Mouse (Mus musculus): Measurements from ENCODE around the gene Gm28230.

Gm28230 gene

DNA sequence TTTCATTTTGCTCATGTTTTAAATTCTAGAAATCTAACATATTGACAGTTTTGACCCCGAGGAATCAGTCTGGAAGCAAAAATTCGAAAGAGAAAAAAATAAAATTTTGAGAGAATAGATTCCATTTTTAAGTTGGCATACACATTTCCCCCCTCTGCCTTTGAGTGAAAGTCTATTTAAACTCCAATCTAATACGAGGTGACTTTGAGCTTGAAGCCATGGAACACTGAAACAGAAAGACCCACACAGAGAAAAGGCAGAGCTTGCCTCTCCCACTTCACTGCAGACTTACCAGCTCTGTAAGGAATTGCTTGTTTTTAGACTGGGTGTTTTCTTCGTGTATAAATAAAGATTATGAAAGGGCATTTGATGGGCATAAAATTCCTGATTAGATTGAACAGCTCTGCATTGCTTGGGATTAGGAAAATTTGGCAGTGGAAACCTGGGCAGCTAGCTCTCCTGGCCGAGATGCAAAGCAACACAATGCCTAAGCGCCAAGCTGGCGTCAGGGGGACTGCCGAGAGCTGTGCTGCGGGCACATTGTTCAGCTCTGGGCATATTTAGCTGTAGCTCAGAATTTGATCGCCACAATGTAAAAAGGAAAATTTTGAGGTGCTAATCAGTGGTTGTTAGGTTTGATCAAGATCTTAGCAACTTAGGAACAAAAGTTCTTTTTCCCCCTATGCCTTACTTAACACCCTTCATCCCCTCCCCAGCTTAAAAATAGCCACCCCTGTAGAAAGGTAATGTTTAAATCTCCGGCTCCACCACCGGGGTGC, 37.5 kb upstream of the Gm28230 start:
- POLR2A ChIA-PET, result interaction anchor here in 2 of 4 experiments (0.5 to 1.8 kb wide), 8 partner anchors 11 to 45 kb away, joined by 3 to 6 read pairs (median 4); no protein-coding TSS in a partner anchor
- CTCF ChIA-PET, result interaction anchor here in 3 of 4 experiments (0.6 to 2.7 kb wide), 6 partner anchors 10 to 462 kb away, joined by 3 to 9 read pairs (median 3); partner anchors contain the start of genes Hoxd11 (in 1 of the 3), Hoxd3 (in 1 of the 3) and Hoxd4 (in 1 of the 3)

DNA sequence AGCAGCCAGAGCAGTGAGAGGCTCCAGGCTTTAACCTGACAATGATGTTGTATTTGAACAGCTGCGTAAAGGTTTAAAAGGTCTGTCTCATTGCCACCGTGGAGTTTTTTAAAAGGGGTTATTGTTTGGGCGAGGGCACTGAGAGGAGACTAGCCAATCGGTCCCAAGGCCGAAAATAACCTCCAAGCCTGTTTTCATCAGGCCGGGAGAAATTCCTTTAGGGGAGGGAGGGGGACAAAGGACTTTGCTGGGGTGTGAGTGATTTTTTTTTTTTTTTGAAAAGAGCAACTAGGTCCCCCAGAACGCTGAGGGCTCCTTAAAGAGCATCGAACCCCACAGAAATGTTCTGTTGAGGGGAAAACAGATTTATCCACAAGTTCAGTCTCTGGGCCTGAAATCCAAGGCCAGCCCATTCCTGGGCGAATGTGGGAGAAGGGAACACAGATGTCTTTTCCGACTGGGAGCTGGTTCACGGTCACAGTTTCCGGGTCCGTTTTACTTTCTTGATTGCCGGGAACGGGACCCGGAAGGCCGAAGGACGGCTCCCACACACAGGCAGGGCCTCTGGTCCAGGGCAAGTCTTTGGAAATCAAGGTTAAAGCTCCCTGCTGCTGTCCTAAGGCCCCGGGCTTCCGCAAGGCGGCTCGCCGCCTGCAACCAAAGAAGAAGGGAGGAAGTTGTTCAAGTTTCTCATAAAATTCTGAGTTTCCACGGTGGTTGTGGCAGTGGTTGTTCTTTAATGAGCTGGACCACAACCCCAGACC, 36.8 kb upstream of the Gm28230 start:
- ChIA-PET CTCF (interaction anchor here (0.6 to 2.7 kb wide), 8 partner anchors 11 to 461 kb away, joined by 3 to 9 read pairs (median 3); partner anchors contain the start of genes Hoxd11 (in 1 of the 4), Hoxd3 (in 1 of the 4) and Hoxd4 (in 1 of the 4)), POLR2A (interaction anchor here in 2 of 4 experiments (0.6 to 1.8 kb wide), 10 partner anchors 10 to 912 kb away, joined by 3 to 5 read pairs (median 3); partner anchors contain the start of genes Hoxd11 (in 1 of the 2) and Hoxd13 (in 1 of the 2))

DNA sequence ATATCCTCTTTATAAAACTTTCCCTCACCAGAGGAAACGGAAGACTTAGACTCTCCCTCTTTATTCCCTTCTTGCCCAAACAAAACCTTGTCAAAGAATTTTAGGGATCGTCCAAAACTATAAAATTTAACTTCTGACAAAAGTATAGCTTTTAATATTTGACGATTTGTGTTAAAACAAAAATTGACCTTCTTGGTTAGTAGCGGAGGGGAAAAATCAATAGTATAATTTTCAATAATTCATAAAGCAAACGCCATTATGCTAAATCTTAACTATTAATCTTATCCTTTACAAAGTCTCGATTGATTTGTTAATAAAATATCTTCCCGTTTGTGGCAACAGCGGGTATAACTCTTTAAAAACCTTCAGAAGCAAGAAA, 36.2 kb upstream of the Gm28230 start:
- ChIA-PET CTCF (interaction anchor here (0.6 to 2.7 kb wide), 8 partner anchors 10 to 460 kb away, joined by 3 to 8 read pairs (median 3); partner anchors contain the start of gene Hoxd11 (in 1 of the 4)), POLR2A (interaction anchor here (0.6 to 1.8 kb wide), 9 partner anchors 9 to 912 kb away, joined by 3 to 5 read pairs (median 3); partner anchors contain the start of genes Hoxd11 (in 1 of the 4) and Hoxd13 (in 1 of the 4))

DNA sequence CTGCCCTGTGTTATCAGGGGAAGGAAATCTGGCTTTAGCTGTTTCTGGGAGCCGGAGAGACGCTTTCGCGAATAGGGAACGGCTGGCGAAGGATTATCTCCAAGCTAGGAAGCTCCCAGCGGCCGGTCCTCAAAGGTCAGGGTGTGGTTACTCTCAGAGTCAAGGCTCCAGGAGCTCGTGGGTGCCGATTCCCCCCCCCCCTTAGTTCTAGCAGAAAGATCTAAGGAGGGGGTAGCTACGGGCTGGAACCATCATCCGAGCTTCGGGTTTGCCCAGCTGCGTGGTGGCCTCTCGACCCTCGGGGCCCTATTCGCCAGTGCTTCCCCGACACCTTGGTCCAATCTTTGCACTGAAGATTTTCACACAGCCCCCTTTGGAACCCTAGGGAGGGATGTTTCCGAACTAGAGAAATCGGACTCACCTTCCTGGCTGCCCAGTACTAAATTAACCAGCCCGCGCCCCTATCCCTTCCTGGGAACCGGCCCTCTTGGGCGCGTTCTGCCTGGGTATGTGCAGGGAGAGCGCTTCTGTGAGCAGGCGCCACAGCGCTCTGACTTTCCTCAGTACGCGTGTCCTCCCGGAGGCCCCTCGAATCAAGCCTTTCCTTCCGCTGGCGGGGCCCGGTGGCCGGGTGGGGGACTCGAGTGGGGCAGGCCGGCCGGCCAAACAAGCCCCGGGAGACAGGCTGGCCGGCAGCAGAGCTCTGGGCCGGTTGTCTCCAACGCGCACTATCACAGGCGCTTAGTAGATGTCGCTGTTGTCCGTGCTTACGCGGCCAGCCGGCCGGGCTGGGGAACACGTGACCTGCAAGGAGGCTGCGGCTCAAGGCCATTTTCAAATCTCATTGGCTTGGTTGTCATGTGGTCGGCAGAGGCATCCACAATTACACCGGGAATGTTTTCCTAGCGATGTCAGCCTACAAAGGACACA, 35.2 kb upstream of the Gm28230 start, which contains the start of gene Hoxd10:
TSS of gene Hoxd10 (plus strand) at position 903 of the 930 bp plus-strand sequence.
- POLR2A ChIA-PET, result interaction anchor here (0.5 to 1.4 kb wide), 9 partner anchors 10 to 929 kb away, joined by 3 to 6 read pairs (median 3); partner anchors contain the start of gene Hoxd11 (in 1 of the 4)
- CTCF ChIA-PET, result interaction anchor here in 3 of 4 experiments (0.6 to 2.7 kb wide), 15 partner anchors 9 to 1648 kb away, joined by 3 to 8 read pairs (median 3); partner anchors contain the start of gene Hoxd11 (in 1 of the 3)

DNA sequence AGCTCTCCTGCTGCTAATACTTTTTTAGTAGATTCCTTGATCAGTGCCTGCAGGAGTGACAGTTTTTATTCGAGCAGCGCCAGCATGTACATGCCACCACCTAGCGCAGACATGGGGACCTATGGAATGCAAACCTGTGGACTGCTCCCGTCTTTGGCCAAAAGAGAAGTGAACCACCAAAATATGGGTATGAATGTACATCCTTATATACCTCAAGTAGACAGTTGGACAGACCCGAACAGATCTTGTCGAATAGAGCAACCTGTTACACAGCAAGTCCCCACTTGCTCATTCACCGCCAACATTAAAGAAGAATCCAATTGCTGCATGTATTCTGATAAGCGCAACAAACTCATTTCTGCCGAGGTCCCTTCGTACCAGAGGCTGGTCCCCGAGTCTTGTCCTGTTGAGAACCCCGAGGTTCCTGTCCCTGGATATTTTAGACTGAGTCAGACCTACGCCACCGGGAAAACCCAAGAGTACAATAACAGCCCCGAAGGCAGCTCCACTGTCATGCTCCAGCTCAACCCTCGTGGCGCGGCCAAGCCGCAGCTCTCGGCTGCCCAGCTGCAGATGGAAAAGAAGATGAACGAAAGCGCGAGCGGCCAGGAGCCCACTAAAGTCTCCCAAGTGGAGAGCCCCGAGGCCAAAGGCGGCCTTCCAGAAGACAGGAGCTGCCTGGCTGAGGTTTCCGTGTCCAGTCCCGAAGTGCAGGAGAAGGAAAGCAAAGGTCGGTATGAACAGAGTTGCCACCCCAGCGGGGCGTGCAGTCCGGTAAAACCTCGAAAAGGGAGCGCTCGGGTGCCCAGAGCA, 34.3 kb upstream of the Gm28230 start:
- ChIA-PET CTCF (interaction anchor here in 3 of 4 experiments (1.0 to 2.7 kb wide), 12 partner anchors 8 to 459 kb away, joined by 3 to 8 read pairs (median 3); no protein-coding TSS in a partner anchor), POLR2A (interaction anchor here in 3 of 4 experiments (0.6 to 1.8 kb wide), 9 partner anchors 9 to 1012 kb away, joined by 3 to 4 read pairs (median 3); partner anchors contain the start of genes Hoxd11 (in 1 of the 3) and Nfe2l2 (in 1 of the 3))

DNA sequence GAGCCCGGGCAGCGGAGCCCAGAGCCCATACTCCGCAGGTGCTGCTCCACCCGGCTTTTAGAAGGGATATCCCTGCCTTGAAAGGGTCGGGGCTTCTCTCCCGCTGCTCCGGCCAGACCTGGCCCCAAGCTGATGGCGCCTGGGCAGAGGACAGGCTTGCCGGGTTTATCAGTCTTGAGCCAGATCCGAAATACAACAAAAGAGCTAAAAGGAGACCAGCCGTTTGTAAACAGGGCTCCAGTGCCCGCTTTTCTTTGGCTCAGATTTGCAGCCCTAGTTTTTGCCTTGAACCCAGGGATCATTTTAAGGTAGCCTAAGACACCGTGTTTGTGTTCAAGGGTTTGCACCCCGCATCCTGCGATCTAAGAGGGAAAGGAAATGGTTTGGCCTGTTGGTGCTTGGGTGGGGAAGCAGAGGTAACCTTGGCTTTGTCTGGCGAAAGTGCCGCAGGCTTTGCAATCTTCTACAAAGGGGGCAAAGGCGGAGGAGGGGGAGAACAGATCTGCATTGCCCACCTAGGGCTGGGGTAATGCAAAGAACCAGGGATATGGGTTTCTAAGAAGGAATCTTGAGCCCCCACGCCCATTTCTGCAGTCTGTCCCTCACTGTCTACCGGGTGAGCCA, 33.6 kb upstream of the Gm28230 start:
- POLR2A ChIA-PET, result interaction anchor here in 2 of 4 experiments (0.6 to 1.8 kb wide), 5 partner anchors 12 to 1011 kb away, joined by 3 to 4 read pairs (median 4); partner anchors contain the start of genes Hoxd11 (in 1 of the 2) and Nfe2l2 (in 1 of the 2)
- CTCF ChIA-PET, result interaction anchor here (0.6 to 1.8 kb wide), 7 partner anchors 9 to 444 kb away, joined by 3 to 6 read pairs (median 3); no protein-coding TSS in a partner anchor

DNA sequence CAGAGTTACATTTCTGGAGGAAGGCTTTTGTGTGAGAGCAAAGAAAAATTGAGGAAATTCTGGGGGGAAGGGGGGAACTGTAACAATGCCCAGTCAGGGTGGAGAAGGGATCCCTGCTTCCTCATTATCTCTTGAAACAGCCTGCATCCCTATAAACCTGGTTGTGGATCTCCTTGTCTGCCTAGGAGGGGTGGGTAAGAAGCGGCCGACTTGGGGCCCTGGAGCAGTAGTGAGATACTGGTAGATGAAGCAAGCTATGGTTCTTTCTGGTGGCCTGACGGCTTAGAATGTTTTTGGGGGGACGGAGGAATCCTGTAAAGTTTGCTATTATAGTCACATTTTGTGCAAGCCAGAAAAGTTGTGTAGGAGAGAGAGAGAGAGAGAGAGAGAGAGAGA, 33.1 kb upstream of the Gm28230 start:
- CTCF ChIA-PET, result interaction anchor here (0.6 to 1.8 kb wide), 6 partner anchors 9 to 444 kb away, joined by 3 to 6 read pairs (median 3); no protein-coding TSS in a partner anchor
- POLR2A ChIA-PET, result interaction anchor here in 1 of 4 experiments (1.0 to 1.8 kb wide), 3 partner anchors 12 to 14 kb away, joined by 3 to 4 read pairs (median 4); partner anchors contain the start of gene Hoxd11

DNA sequence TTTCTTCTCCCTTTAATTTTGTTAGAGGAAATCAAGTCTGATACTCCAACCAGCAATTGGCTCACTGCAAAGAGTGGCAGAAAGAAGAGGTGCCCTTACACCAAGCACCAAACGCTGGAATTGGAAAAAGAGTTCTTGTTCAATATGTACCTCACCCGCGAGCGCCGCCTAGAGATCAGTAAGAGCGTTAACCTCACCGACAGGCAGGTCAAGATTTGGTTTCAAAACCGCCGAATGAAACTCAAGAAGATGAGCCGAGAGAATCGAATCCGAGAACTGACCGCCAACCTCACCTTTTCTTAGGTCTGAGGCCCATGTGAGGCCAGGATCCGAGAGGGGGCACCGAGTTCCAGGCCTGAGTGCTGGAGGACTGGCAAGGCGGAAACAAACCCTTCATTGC, 32.5 kb upstream of the Gm28230 start:
- POLR2A ChIA-PET, result no interaction called here

DNA sequence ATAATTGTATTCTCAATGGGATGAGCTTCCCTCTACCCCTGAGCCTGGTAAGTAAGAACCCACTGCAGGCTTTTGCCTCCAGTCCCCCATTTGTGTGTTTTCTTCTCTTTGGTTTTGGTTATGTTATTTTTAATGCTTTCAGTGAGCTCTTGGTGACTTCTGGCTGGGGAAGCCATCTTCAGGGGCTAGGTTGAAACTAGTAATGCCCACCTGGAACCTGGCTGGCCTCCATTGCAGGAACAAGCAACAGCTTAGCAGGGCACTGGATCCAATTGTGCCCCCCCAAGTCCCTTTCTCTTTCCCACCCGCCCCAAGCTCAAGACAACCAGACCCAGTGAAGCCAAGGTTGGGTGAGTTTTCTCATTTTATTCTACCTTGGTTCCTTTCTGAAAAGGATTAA, 31.1 kb upstream of the Gm28230 start:
- CTCF ChIA-PET, result interaction anchor here in 2 of 4 experiments (0.6 to 0.7 kb wide), 2 partner anchors 8 to 68 kb away, joined by 3 to 4 read pairs; no protein-coding TSS in a partner anchor
- POLR2A ChIA-PET, result interaction anchor here in 1 of 4 experiments (0.6 to 0.9 kb wide), 3 partner anchors 20 to 184 kb away, joined by 4 to 5 read pairs (median 4); no protein-coding TSS in a partner anchor

More for the DNA sequence above, 32.5 kb upstream of the Gm28230 start:
- CTCF ChIA-PET, result no interaction called here

DNA sequence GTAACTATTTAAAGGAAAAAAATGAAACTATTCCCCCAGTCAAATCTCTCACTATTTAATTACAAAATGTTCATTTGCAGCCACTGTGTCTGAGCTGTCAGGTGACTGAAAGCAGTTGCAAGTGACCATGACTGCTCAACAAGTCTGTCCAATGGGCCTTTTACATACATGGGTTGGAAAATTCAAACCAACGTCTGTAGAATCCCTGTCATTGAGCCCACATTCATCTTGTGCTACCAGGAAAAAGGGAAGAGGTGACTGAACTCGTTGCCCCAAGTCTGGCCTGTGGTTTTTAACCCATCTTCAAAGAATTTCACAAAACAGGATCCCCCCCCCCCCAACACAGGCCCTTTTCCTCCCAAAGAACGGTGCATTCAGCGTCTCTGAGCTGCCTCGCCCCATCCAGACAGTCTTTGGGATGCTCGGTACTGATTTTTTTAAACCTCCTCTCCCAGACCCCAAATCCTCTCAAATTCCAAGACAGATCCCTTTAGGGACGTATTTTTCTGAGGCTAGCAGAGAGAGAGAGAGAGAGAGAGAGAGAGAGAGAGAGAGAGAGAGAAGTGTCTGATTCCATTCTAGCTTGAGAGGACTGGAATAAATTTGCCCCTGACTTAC, 30.6 kb upstream of the Gm28230 start:
- ChIA-PET POLR2A (interaction anchor here in 1 of 4 experiments (0.6 to 0.9 kb wide), 4 partner anchors 20 to 1171 kb away, joined by 3 to 5 read pairs (median 4); no protein-coding TSS in a partner anchor), CTCF (interaction anchor here in 2 of 4 experiments (0.5 to 0.7 kb wide), 5 partner anchors 7 to 357 kb away, joined by 3 to 4 read pairs (median 3); no protein-coding TSS in a partner anchor)

DNA sequence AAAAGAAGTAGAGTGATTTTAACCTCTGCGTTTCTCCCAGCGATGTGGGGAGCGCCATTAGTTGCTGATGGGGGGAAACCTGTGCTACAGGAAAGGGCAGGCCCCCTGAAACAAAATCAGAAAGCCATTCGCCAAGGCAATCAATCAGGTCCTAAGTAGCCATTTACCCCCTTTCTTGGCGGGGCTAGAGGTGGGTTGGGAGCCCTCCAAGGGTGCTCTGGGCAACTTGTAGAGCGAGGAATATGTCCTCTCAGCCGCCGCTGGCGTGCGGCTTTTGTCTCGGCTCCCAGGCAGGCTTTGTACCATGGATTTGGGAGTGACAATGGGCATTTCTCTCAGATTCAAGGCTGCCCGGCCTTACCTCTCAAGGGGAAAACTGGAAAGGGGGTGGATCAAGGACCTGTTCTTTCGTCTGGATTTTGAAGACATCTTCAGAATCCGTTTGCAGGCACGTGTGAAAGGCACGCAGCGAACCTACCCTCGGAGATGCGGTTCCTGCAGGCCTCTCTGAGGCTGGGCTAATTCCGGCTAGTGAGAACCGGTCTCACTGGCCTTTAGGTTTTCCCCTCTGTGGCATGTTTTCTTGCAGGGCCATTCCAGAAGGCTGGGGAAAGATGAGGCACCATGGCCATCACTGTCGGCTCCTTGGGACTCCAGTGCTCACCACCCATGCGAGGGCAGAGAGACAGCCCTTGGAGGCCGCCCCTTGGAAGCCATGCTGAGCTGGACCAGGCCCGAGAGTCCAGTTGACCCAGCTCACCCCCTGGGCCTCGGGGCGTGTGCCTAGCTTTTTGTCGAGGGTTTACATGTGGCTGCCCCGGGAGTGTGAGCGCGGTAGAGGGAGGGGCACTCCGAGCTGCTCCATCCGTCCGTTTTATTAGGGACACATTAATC, 29.8 kb upstream of the Gm28230 start:
- CTCF ChIA-PET, result interaction anchor here in 2 of 4 experiments (0.5 to 1.2 kb wide), 5 partner anchors 10 to 467 kb away, joined by 3 to 4 read pairs (median 3); no protein-coding TSS in a partner anchor
- POLR2A ChIA-PET, result interaction anchor here in 2 of 4 experiments (0.5 to 1.2 kb wide), 3 partner anchors 10 to 1427 kb away, joined by 3 to 4 read pairs (median 3); no protein-coding TSS in a partner anchor

DNA sequence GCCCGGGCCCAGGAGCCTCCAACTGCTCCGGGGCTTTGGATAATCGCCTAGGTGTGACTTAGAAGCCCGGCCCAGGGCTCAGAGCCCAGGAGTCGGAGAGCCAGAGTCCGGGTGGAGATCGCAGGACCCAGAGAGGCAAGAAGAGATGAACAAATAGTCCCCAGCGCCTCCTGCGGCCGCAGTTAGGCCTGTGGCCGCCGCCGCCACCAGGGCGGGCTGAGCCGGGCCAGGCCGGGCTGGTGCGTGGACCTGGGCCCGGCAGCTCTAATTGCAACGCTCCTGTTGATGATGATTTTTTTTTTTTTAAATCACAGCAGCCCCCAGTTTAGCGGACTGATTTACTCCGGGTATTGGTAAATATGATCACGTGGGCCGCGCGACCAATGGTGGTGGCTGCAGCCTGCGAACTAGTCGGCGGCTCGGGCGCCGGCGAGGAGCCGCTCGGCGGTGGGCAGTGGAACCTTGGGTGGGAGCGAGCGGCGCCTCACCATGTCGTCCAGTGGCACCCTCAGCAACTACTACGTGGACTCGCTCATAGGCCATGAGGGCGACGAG, 28.9 kb upstream of the Gm28230 start, which contains the start of gene Hoxd9:
TSS of gene Hoxd9 (plus strand) at position 161 of the 555 bp plus-strand sequence.
- ChIA-PET CTCF (interaction anchor here in 2 of 4 experiments (0.7 to 1.2 kb wide), 2 partner anchors 12 to 466 kb away, joined by 3 read pairs; no protein-coding TSS in a partner anchor), POLR2A (interaction anchor here in 2 of 4 experiments (0.5 to 1.2 kb wide), 2 partner anchors 9 to 1428 kb away, joined by 3 to 4 read pairs; no protein-coding TSS in a partner anchor)

DNA sequence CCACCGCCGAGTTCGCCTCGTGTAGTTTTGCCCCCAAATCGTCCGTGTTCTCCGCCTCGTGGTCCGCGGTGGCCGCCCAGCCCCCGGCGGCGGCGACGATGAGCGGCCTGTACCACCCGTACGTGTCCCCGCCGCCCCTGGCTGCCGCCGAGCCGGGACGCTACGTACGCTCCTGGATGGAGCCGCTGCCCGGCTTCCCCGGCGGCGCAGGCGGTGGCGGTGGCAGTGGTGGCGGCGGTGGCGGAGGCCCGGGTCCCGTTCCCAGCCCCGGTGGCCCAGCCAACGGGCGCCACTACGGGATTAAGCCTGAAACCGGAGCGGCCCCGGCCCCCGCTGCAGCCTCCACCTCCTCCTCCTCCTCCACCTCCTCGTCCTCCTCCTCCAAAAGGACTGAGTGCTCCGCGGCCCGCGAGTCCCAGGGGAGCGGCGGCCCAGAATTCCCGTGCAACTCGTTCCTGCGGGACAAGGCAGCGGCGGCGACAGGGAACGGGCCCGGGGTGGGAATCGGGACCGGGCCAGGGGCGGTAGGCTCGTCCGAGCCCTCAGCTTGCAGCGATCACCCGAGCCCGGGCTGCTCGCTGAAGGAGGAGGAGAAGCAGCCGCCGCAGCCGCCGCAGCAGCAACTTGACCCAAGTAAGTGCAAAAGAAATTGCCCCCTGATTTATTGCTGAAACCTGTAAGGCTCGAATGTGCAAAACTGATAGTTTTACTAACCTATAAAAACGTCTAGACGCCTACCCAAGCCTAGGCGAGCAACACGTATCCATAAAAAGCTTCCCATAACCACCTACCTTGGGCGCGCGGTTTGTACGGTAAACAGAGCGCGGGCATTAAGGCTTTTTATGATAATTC, 28.1 kb upstream of the Gm28230 start:
- CTCF ChIA-PET, result no interaction called here
- POLR2A ChIA-PET, result no interaction called here
